Mouse (Mus musculus): ENCODE measurements around the gene Rusc1. TPM values are rescaled to one million over a fixed set of nuclear protein-coding genes. Genes with fewer than 3 reads are reported as not detected.

The Rusc1 gene
- polyA plus RNA-seq, 1 experiment = 15.1 TPM

GRCm38 (mm10) chr3:89123313-89123712, 30.2 kb upstream of the Rusc1 start:
- Histone ChIP-seq H3K4me3 (replicated peaks) (no peak overlapping the region), H3K9me3 (no peaks in the 10 kb centered on the region), H3K27me3 (replicated peaks) (peaks cover 26% of the 10 kb centered on the region), H3K36me3 (replicated peaks; ENCODE audit: low read length) (no peaks in the 10 kb centered on the region), H3K4me1 (peaks cover 17% of the 10 kb centered on the region)
- TF ChIP-seq FLI1 (IDR thresholded peaks at IDR 0.05; ENCODE audit: low read length) (no peak), GATA1 (IDR thresholded peaks at IDR 0.05; ENCODE audit: borderline replicate concordance, low read length) (no peak)

GRCm38 (mm10) chr3:89115522-89115921, 22.4 kb upstream of the Rusc1 start:
- TF ChIP-seq FLI1 (IDR thresholded peaks at IDR 0.05; ENCODE audit: low read length) (no peak), GATA1 (IDR thresholded peaks at IDR 0.05; ENCODE audit: borderline replicate concordance, low read length) (no peak)
- Histone ChIP-seq H3K4me1 (peaks cover 20% of the 10 kb centered on the region), H3K4me3 (replicated peaks) (no peak overlapping the region), H3K36me3 (replicated peaks; ENCODE audit: low read length) (no peaks in the 10 kb centered on the region), H3K9me3 (no peaks in the 10 kb centered on the region), H3K27me3 (replicated peaks) (peaks cover 21% of the 10 kb centered on the region)

GRCm38 (mm10) chr3:89113058-89113457, 19.9 kb upstream of the Rusc1 start:
- H3K4me3 ChIP-seq (replicated peaks) = no peak overlapping the region
- no peaks in the 10 kb centered on the region for H3K36me3 ChIP-seq (replicated peaks; ENCODE audit: low read length)
- peaks cover 11% of the 10 kb centered on the region for H3K27me3 ChIP-seq (replicated peaks)
- no peaks in the 10 kb centered on the region for H3K9me3 ChIP-seq
- H3K4me1 ChIP-seq = peaks cover 37% of the 10 kb centered on the region
- TF ChIP-seq FLI1 (IDR thresholded peaks at IDR 0.05; ENCODE audit: low read length) (no peak), GATA1 (IDR thresholded peaks at IDR 0.05; ENCODE audit: borderline replicate concordance, low read length) (no peak)

GRCm38 (mm10) chr3:89108146-89108545, 15.0 kb upstream of the Rusc1 start:
- TF ChIP-seq FLI1 (IDR thresholded peaks at IDR 0.05; ENCODE audit: low read length) (no peak), GATA1 (IDR thresholded peaks at IDR 0.05; ENCODE audit: borderline replicate concordance, low read length) (no peak)
- H3K4me3 ChIP-seq (replicated peaks) = no peak overlapping the region
- H3K9me3 ChIP-seq = no peaks in the 10 kb centered on the region
- H3K36me3 ChIP-seq (replicated peaks; ENCODE audit: low read length) = no peaks in the 10 kb centered on the region
- H3K27me3 ChIP-seq (replicated peaks) = no peaks in the 10 kb centered on the region
- H3K4me1 ChIP-seq = peaks cover 61% of the 10 kb centered on the region

GRCm38 (mm10) chr3:89107545-89107944, 14.4 kb upstream of the Rusc1 start:
- Histone ChIP-seq H3K4me1 (peaks cover 65% of the 10 kb centered on the region), H3K9me3 (no peaks in the 10 kb centered on the region)

GRCm38 (mm10) chr3:89106881-89107280, 13.8 kb upstream of the Rusc1 start:
- Histone ChIP-seq H3K4me3 (replicated peaks) (peak overlapping the region; percentile 53), H3K9me3 (no peaks in the 10 kb centered on the region), H3K36me3 (replicated peaks; ENCODE audit: low read length) (no peaks in the 10 kb centered on the region), H3K27me3 (replicated peaks) (no peaks in the 10 kb centered on the region), H3K4me1 (peaks cover 70% of the 10 kb centered on the region)
- TF ChIP-seq GATA1 (IDR thresholded peaks at IDR 0.05; ENCODE audit: borderline replicate concordance, low read length) (peak; percentile 32; the same call in 1 of the 3 replicates), FLI1 (IDR thresholded peaks at IDR 0.05; ENCODE audit: low read length) (0 out of 2 replicates have a peak, but pooled peaks have one; percentile 11)

More at GRCm38 (mm10) chr3:89107545-89107944, 14.4 kb upstream of the Rusc1 start:
- H3K4me3 ChIP-seq (replicated peaks) = peak overlapping the region; percentile 15
- no peaks in the 10 kb centered on the region for H3K27me3 ChIP-seq (replicated peaks)
- TF ChIP-seq GATA1 (IDR thresholded peaks at IDR 0.05; ENCODE audit: borderline replicate concordance, low read length) (no peak), FLI1 (IDR thresholded peaks at IDR 0.05; ENCODE audit: low read length) (no peak)
- no peaks in the 10 kb centered on the region for H3K36me3 ChIP-seq (replicated peaks; ENCODE audit: low read length)

- Histone ChIP-seq H3K4me3 (replicated peaks) (peak overlapping the region; percentile 59), H3K9me3 (no peaks in the 10 kb centered on the region), H3K36me3 (replicated peaks; ENCODE audit: low read length) (peaks cover 25% of the 10 kb centered on the region), H3K4me1 (peaks cover 80% of the 10 kb centered on the region), H3K27me3 (replicated peaks) (no peaks in the 10 kb centered on the region)
- no peak for TF ChIP-seq GATA1 (IDR thresholded peaks at IDR 0.05; ENCODE audit: borderline replicate concordance, low read length)
- no peak for TF ChIP-seq FLI1 (IDR thresholded peaks at IDR 0.05; ENCODE audit: low read length)
Measured at GRCm38 (mm10) chr3:89103291-89103595, 10.1 kb upstream of the Rusc1 start.

GRCm38 (mm10) chr3:89102495-89103290, 9.6 kb upstream of the Rusc1 start:
- no peak for TF ChIP-seq GATA1 (IDR thresholded peaks at IDR 0.05; ENCODE audit: borderline replicate concordance, low read length)
- no peak for TF ChIP-seq FLI1 (IDR thresholded peaks at IDR 0.05; ENCODE audit: low read length)
- no peaks in the 10 kb centered on the region for H3K27me3 ChIP-seq (replicated peaks)
- H3K4me3 ChIP-seq (replicated peaks) = peak overlapping the region; percentile 92
- H3K4me1 ChIP-seq = peaks cover 80% of the 10 kb centered on the region
- peaks cover 30% of the 10 kb centered on the region for H3K36me3 ChIP-seq (replicated peaks; ENCODE audit: low read length)
- no peaks in the 10 kb centered on the region for H3K9me3 ChIP-seq

- Histone ChIP-seq H3K4me3 (replicated peaks) (peak within 1 kb of the TSS; percentile 92), H3K27me3 (replicated peaks) (no peaks in the 10 kb centered on the region), H3K4me1 (peaks cover 80% of the 10 kb centered on the region), H3K36me3 (replicated peaks; ENCODE audit: low read length) (peaks cover 38% of the 10 kb centered on the region), H3K9me3 (no peaks in the 10 kb centered on the region)
- TF ChIP-seq GATA1 (IDR thresholded peaks at IDR 0.05; ENCODE audit: borderline replicate concordance, low read length) = no peak
- TF ChIP-seq FLI1 (IDR thresholded peaks at IDR 0.05; ENCODE audit: low read length) = no peak
Measured at GRCm38 (mm10) chr3:89101812-89102494, 8.8 kb upstream of the Rusc1 start, which contains the start of gene Fdps. Fdps (minus strand) TSS chr3:89101959.

GRCm38 (mm10) chr3:89101459-89101811, 8.3 kb upstream of the Rusc1 start:
- Histone ChIP-seq H3K36me3 (replicated peaks; ENCODE audit: low read length) (peaks cover 43% of the 10 kb centered on the region), H3K27me3 (replicated peaks) (no peaks in the 10 kb centered on the region), H3K4me3 (replicated peaks) (peak overlapping the region; percentile 92), H3K9me3 (no peaks in the 10 kb centered on the region), H3K4me1 (peaks cover 80% of the 10 kb centered on the region)
- TF ChIP-seq GATA1 (IDR thresholded peaks at IDR 0.05; ENCODE audit: borderline replicate concordance, low read length) (no peak), FLI1 (IDR thresholded peaks at IDR 0.05; ENCODE audit: low read length) (no peak)
